Mouse (Mus musculus) stomach, postnatal 0 days (tissue): ENCODE data around the gene Herpud2.

Experiments
- CTCF ChIP-seq: IDR thresholded peaks from 2 replicates; pipeline ENCODE4 v1.5.1; 2016; ENCODE audit warnings: antibody characterized with exemption, low read depth, mild to moderate bottlenecking, moderate library complexity
- EP300 ChIP-seq: optimal IDR thresholded peaks from 2 replicates; pipeline ENCODE3; 2016; ENCODE audit warnings: antibody characterized with exemption

- TF ChIP-seq CTCF (no peak), EP300 (no peak)
These were observed 75.1 kb downstream of the Herpud2 start for GRCm38 (mm10) chr9:25076505-25076904.
